Mouse (Mus musculus) heart, embryonic 15.5 days (tissue): ENCODE measurements at regions not wholly inside any gene's neighbourhood (a gene's known extent, or its start where the extent isn't known, plus 50 kb on each side); places are given as distances from the start of the nearest gene placed in this dataset.

Experiments used
- ATAC-seq: fragments of 200-750 bp; cut with Nextera tagmentation; replicated peaks from 2 replicates; pipeline ENCODE4 v1.8.0; 2017; ENCODE audit warnings: low read depth, moderate TSS enrichment; ENCODE audit not compliant: insufficient number of reproducible peaks, insufficient read depth, low FRiP score
- H3K27ac ChIP-seq: fragments of 300-500 bp; sonication (generic); 2 replicates; pipeline ENCODE4 v1.5.1; 2015; ENCODE audit warnings: mild to moderate bottlenecking, inconsistent platforms
- H3K27me3 ChIP-seq: fragments of 300-500 bp; sonication (generic); 2 replicates; pipeline ENCODE4 v1.6.1; 2015; ENCODE audit warnings: inconsistent platforms
- H3K36me3 ChIP-seq: fragments of 300-500 bp; sonication (generic); 2 replicates; pipeline ENCODE4 v1.6.1; 2015; ENCODE audit warnings: mild to moderate bottlenecking, inconsistent platforms
- H3K4me1 ChIP-seq: fragments of 300-500 bp; sonication (generic); replicated peaks from 2 replicates; pipeline ENCODE4 v1.6.1; 2015; ENCODE audit warnings: inconsistent platforms
- H3K4me2 ChIP-seq: fragments of 300-500 bp; sonication (generic); 2 replicates; pipeline ENCODE4 v1.6.1; 2015; ENCODE audit warnings: inconsistent platforms, mild to moderate bottlenecking, moderate library complexity
- H3K4me3 ChIP-seq: fragments of 300-500 bp; sonication (generic); 2 replicates; pipeline ENCODE4 v1.5.1; 2015; ENCODE audit warnings: mild to moderate bottlenecking, inconsistent platforms
- H3K9ac ChIP-seq: fragments of 300-500 bp; sonication (generic); 2 replicates; pipeline ENCODE4 v1.6.1; 2015; ENCODE audit warnings: mild to moderate bottlenecking, inconsistent platforms
- H3K9me3 ChIP-seq: fragments of 300-500 bp; sonication (generic); replicated peaks from 2 replicates; pipeline ENCODE4 v1.6.1; 2016; ENCODE audit warnings: inconsistent platforms
- WGBS: fragments of 180-500 bp; shearing (Covaris S2); methylation state at CpG from one replicate; pipeline ENCODE4 v1.1.7; 2015; ENCODE audit warnings: mixed read lengths; 5-methylcytosine and 5-hydroxymethylcytosine counted together

DNA sequence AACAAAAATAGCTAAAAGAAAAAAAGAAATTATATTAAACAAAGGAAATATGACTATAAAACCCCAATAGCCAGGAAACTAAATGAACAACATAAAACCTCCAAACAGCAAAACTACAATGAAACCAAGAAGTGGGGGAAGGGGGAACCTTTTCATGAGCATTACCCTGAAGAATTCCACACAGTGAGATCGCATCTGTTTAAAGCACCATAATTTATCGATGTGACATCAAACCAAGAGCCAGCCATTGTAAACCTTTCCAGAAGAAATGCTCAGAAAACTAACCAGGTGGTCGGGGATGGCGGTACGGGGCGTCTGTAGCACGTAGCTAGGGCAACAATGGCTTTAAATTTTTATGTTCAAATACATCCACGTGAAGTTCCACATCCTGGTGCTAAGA, 214.8 kb upstream of the Spred2 start:
- no peaks in the 10 kb centered on the region for H3K9me3 ChIP-seq
- H3K4me2 ChIP-seq, result no peak overlapping the region
- H3K27ac ChIP-seq, result no peak overlapping the region
- ATAC-seq, result no peak
- no peaks in the 10 kb centered on the region for H3K36me3 ChIP-seq
- 91% methylated on average over 8 of the region's 8 CpGs for WGBS
- H3K4me3 ChIP-seq, result no peak overlapping the region
- peaks cover 3% of the 10 kb centered on the region; the same call in 1 of the 2 replicates for H3K4me1 ChIP-seq
- no peaks in the 10 kb centered on the region for H3K27me3 ChIP-seq
- H3K9ac ChIP-seq, result no peak overlapping the region

DNA sequence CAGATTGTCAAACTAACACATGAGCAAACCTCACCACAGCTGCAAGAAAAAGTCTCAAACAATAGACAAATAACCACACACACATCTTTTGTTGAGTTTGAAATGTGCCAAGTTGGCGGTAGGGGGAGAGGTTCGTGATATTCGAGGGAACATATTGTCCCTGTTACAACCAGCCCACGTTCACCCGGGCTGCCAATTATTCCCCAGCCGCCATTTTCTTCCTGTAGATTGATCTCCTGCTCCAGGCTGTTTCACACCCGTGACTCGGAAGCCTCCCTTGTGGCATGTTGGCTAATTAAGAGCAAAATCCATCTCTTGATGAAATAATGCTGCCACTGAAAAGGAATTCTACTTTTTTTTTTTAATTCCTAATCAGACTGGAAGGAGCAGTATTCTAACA, 211.1 kb upstream of the Spred2 start:
- ATAC-seq, result no peak
- no peak overlapping the region for H3K4me2 ChIP-seq
- WGBS, result 81% methylated on average over 8 of the region's 8 CpGs
- peaks cover 3% of the 10 kb centered on the region; the same call in 1 of the 2 replicates for H3K4me1 ChIP-seq
- no peak overlapping the region for H3K4me3 ChIP-seq
- H3K27ac ChIP-seq, result no peak overlapping the region
- H3K9me3 ChIP-seq, result no peaks in the 10 kb centered on the region
- H3K9ac ChIP-seq, result no peak overlapping the region
- no peaks in the 10 kb centered on the region for H3K36me3 ChIP-seq
- no peaks in the 10 kb centered on the region for H3K27me3 ChIP-seq

DNA sequence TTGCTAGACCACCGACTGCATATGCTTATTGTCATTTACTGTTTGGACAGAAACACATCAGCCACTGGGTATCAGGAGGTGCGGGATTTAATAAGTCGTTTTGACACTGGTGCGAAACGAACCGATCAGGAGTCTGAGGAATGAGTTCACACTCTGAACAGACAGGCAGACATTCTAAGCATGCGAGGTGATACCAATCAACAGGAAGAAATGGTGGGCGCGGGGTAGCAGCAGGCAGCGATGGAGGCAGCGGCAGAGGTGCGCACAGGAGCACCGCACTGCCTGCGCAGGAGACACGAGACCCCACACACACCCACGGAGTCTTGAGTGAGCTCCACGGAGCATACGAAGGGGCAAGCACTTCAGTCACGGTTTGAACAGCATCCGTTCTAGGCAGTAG, 210.6 kb upstream of the Spred2 start:
- Histone ChIP-seq H3K9ac (no peak overlapping the region), H3K4me3 (no peak overlapping the region), H3K4me1 (peaks cover 3% of the 10 kb centered on the region; the same call in 1 of the 2 replicates), H3K4me2 (peak overlapping the region; percentile 28), H3K36me3 (no peaks in the 10 kb centered on the region), H3K9me3 (no peaks in the 10 kb centered on the region), H3K27ac (no peak overlapping the region), H3K27me3 (no peaks in the 10 kb centered on the region)
- WGBS, result 75% methylated on average over 20 of the region's 20 CpGs
- no peak for ATAC-seq

DNA sequence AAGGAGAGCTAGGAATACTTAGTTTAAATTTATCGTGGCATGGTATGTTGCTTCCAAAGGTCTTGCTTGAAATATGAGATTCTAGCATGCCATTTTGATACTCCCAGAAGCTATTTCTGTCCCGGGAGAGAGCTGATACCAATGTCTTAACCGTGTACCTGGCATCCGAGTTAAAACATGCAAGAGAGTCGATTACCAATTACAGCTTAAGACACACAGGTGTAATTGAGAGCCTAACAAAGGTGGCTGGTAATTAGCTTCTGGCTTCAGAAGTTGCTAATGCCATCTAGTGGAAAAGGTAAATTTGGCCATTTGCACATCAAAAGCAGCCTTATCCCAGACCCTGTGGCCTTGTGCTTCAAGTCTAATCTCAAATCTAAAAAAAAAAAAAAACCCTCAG, 210.0 kb upstream of the Spred2 start:
- ATAC-seq, result no peak
- Histone ChIP-seq H3K4me1 (peaks cover 3% of the 10 kb centered on the region; the same call in 1 of the 2 replicates), H3K27ac (no peak overlapping the region), H3K9me3 (no peaks in the 10 kb centered on the region), H3K27me3 (no peaks in the 10 kb centered on the region), H3K4me3 (no peak overlapping the region), H3K36me3 (no peaks in the 10 kb centered on the region), H3K9ac (no peak overlapping the region), H3K4me2 (peak overlapping the region; percentile 28)
- WGBS, result 19% methylated on average over 5 of the region's 5 CpGs

DNA sequence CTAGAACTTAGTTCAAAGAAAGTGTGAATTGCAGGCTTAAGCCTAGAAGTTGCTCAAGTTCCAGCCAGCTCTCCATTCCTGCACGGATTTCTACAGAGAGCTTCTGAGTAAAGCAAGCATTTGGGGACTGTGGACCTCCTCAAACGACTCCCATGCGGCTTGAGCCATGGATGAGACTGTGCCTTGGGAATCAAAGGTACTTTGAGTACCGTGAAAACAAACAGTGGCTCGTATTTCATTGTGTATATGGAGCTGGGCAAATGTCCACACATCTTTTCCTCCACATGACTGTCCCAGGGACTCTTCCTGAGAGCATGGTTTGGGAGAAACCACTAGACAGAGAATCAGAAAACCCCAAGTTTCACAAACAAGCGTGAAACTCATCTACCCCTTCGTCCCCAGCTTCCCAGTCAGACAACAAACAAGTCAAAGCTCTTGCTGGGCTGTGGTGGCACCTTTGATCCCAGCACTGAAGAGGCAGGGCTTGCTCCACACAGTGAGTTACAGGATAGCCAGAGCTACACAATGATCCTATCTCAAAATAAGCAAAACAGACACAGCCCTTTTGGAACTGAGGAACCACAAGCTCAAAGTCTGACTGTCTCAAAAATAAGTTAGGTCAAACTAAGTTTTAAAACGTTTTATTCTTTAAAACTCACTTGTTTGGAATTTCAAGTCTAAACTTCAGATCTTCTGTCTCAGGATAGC, 209.1 kb upstream of the Spred2 start:
- H3K4me1 ChIP-seq, result peaks cover 3% of the 10 kb centered on the region; the same call in 1 of the 2 replicates
- WGBS, result 39% methylated on average over 8 of the region's 8 CpGs
- no peaks in the 10 kb centered on the region for H3K9me3 ChIP-seq
- H3K9ac ChIP-seq, result no peak overlapping the region
- ATAC-seq, result no peak
- no peak overlapping the region for H3K4me3 ChIP-seq
- no peaks in the 10 kb centered on the region for H3K27me3 ChIP-seq
- H3K36me3 ChIP-seq, result no peaks in the 10 kb centered on the region
- H3K27ac ChIP-seq, result no peak overlapping the region
- H3K4me2 ChIP-seq, result no peak overlapping the region

DNA sequence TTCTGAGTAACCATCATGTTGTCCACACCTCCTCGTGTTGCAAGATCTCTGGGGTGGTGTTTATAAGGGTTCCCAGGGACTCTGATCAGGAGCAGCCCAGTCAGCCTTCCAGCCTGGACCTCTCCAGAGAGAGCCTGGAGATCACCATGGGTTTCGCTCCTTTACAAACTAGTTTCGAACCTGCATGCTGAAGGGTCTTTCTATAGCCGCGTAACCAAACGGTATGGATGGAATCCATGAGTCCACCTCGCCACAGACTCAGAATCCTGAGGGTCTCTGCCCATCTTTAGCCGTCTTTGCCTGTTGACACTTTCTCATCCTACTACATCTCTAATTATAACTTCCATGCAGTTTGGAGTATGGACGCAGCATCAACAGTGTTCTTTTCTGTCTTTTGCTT, 206.0 kb upstream of the Spred2 start:
- no peaks in the 10 kb centered on the region for H3K27me3 ChIP-seq
- H3K4me2 ChIP-seq, result no peak overlapping the region
- H3K4me3 ChIP-seq, result no peak overlapping the region
- H3K9ac ChIP-seq, result no peak overlapping the region
- WGBS, result 89% methylated on average over 9 of the region's 9 CpGs
- peaks cover 3% of the 10 kb centered on the region; the same call in 1 of the 2 replicates for H3K4me1 ChIP-seq
- H3K27ac ChIP-seq, result no peak overlapping the region
- no peaks in the 10 kb centered on the region for H3K36me3 ChIP-seq
- no peak for ATAC-seq
- no peaks in the 10 kb centered on the region for H3K9me3 ChIP-seq

DNA sequence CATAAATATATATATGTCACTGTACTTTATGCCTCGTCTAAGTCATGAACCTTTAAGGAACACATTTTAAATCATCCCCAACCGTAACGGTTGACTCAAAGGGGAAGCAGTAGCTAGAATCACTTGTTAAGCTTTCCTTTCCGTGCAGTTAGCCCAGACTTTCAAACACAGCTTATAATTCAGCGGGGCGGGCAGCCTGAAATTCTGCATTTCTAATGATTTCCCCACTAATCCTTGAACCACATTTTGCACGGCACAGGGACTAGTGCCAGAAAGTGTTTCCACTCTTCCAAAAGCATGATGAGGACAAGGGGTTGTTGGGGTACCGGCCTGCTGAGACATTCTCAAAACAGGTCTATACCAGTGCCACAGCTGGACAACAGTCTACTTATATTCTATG, 195.1 kb upstream of the Spred2 start:
- Histone ChIP-seq H3K9me3 (no peaks in the 10 kb centered on the region), H3K27me3 (no peaks in the 10 kb centered on the region), H3K27ac (no peak overlapping the region), H3K4me3 (no peak overlapping the region), H3K9ac (no peak overlapping the region), H3K4me1 (0 out of 2 replicates have a peak, but pooled peaks cover 5% of the 10 kb centered on the region), H3K4me2 (no peak overlapping the region), H3K36me3 (no peaks in the 10 kb centered on the region)
- 88% methylated on average over 8 of the region's 8 CpGs for WGBS
- no peak for ATAC-seq

DNA sequence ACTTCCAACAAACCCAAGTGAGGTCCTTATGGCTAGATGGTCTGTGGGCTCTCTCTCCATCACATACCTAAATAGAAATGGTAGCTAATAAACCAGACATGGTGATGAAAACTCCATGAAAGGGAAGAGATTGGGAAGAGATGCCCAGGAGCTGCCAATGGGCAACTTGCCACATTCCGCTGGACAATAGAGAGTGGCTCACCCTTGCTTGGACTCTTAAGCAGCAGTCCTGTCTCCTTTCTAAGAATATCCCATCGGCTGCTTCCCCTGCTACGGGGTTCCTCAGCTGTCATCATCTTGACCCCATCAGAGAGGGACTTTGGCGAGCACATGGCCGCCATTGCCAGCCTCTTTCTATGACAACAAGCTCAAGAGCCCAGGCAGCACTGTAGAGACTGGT, 193.4 kb upstream of the Spred2 start:
- H3K36me3 ChIP-seq, result no peaks in the 10 kb centered on the region
- ATAC-seq, result peak; percentile 53; the same call in 1 of the 2 replicates
- 0 out of 2 replicates have a peak, but pooled peaks cover 5% of the 10 kb centered on the region for H3K4me1 ChIP-seq
- H3K4me2 ChIP-seq, result no peak overlapping the region
- no peak overlapping the region for H3K9ac ChIP-seq
- H3K27ac ChIP-seq, result no peak overlapping the region
- H3K27me3 ChIP-seq, result no peaks in the 10 kb centered on the region
- WGBS, result 61% methylated on average over 5 of the region's 5 CpGs
- no peaks in the 10 kb centered on the region for H3K9me3 ChIP-seq
- H3K4me3 ChIP-seq, result no peak overlapping the region

DNA sequence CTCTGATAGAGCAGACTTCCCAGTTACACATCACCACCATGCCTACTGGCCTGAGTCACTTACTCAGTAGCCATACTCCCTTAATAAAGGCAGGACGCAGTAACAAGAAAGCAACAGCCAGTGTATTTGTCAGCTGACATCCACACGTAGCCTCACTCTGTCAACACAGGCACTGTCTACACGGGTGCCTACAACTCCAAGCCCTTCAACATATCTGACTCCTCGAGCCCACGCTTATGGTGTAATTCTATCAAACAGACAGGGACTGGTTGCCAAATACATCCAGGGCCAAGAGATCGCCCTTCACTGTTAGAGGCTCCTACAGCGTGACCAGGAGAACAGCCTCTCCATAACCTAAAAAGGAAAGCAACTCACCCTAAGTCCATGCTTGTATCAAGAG, 188.1 kb upstream of the Spred2 start:
- ATAC-seq, result no peak
- Histone ChIP-seq H3K9me3 (no peaks in the 10 kb centered on the region), H3K27ac (no peak overlapping the region), H3K4me2 (no peak overlapping the region), H3K4me3 (no peak overlapping the region), H3K4me1 (0 out of 2 replicates have a peak, but pooled peaks cover 3% of the 10 kb centered on the region), H3K9ac (no peak overlapping the region), H3K27me3 (no peaks in the 10 kb centered on the region), H3K36me3 (no peaks in the 10 kb centered on the region)
- 56% methylated on average over 7 of the region's 7 CpGs for WGBS

DNA sequence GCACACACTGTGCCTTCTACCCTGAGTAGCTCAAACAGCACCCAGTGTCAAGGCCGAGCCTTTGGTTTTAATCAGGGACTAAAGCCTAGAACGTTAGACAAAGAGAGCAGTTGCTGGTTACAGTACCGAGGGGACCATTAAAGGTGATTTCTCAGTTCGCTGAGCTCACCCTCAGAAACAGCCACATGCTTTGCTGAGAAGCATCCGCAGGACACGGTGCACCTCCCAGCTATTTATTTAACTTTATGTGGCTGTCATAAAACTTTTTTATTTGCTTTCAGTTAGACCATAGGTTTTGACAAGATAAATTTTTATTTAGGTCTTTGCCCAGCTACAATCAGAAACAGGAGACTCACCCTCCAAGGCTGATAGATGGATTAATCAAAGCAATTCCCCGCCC, 187.2 kb upstream of the Spred2 start:
- H3K4me3 ChIP-seq, result no peak overlapping the region
- no peaks in the 10 kb centered on the region for H3K9me3 ChIP-seq
- H3K9ac ChIP-seq, result no peak overlapping the region
- H3K4me1 ChIP-seq, result 0 out of 2 replicates have a peak, but pooled peaks cover 3% of the 10 kb centered on the region
- no peaks in the 10 kb centered on the region for H3K36me3 ChIP-seq
- WGBS, result 75% methylated on average over 7 of the region's 7 CpGs
- H3K27ac ChIP-seq, result no peak overlapping the region
- no peak for ATAC-seq
- no peaks in the 10 kb centered on the region for H3K27me3 ChIP-seq
- H3K4me2 ChIP-seq, result no peak overlapping the region

DNA sequence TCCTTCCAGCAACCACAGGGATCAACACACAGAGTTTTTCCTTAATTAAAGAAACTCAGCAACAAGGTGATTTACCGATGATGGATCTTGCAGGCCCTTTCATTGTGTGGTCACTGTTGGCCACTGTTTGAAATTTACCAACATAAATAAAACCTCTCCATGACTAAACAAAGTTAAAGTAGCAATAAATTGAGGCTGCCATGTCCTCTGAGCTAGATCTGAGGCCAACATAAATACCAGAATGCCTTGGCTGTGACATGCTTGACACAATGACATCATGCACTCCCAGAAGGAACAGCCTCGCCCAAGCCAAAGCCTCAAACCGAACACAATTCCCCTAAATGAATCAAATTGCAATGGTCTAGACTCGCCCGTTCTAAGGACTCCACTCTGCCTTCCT, 186.8 kb upstream of the Spred2 start:
- 50% methylated on average over 5 of the region's 5 CpGs for WGBS
- H3K4me3 ChIP-seq, result no peak overlapping the region
- H3K27me3 ChIP-seq, result no peaks in the 10 kb centered on the region
- H3K27ac ChIP-seq, result 0 out of 2 replicates have a peak overlapping the region, but pooled peaks have one; percentile 17
- no peak overlapping the region for H3K4me2 ChIP-seq
- H3K4me1 ChIP-seq, result 0 out of 2 replicates have a peak, but pooled peaks cover 3% of the 10 kb centered on the region
- no peaks in the 10 kb centered on the region for H3K9me3 ChIP-seq
- peak; percentile 64; the same call in 1 of the 2 replicates for ATAC-seq
- H3K36me3 ChIP-seq, result no peaks in the 10 kb centered on the region
- no peak overlapping the region for H3K9ac ChIP-seq

DNA sequence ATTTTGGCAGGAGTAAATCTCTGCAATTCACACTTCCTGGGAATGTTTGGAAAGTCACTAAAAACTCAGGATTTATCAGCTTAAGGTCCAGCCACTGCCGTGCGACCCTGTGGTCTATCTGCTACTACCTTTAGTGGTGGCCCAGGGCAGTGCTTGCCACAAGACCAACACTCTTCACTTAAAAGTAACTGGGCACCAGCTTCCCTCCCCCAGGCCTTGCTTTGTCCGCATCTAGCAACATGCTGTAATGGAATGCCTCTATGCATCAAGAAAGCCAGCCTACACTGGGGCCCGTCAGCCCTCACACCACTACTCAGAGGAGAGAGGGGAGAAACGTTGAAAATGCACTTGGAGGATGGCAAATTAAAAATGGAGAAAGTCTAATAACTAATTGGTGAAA, 186.4 kb upstream of the Spred2 start:
- Histone ChIP-seq H3K4me2 (no peak overlapping the region), H3K9me3 (no peaks in the 10 kb centered on the region), H3K27ac (0 out of 2 replicates have a peak overlapping the region, but pooled peaks have one; percentile 17), H3K27me3 (no peaks in the 10 kb centered on the region), H3K9ac (no peak overlapping the region), H3K4me3 (no peak overlapping the region), H3K4me1 (0 out of 2 replicates have a peak, but pooled peaks cover 3% of the 10 kb centered on the region), H3K36me3 (no peaks in the 10 kb centered on the region)
- WGBS, result 56% methylated on average over 5 of the region's 5 CpGs
- ATAC-seq, result peak; percentile 47; the same call in 1 of the 2 replicates
